Mouse (Mus musculus) hindbrain, embryonic 14.5 days (tissue): ENCODE measurements around the gene Rbfox1. TPM values are rescaled to one million over a fixed set of nuclear protein-coding genes. Genes with fewer than 3 reads are reported as not detected.

ENCODE experiments used
- ATAC-seq: fragments of 200-750 bp; cut with Nextera tagmentation; 2 replicates; pipeline ENCODE4 v1.8.0; 2017; ENCODE audit warnings: moderate number of reproducible peaks, mild to moderate bottlenecking, moderate TSS enrichment, moderate library complexity; ENCODE audit not compliant: low FRiP score
- DNase-seq: peaks from one replicate; pipeline ENCODE4 v3.0.0-alpha.2; 2015; ENCODE audit warnings: low spot score
- H3K27ac ChIP-seq: fragments of 300-500 bp; sonication (generic); 2 replicates; pipeline ENCODE4 v1.5.1; 2014; ENCODE audit warnings: mild to moderate bottlenecking, moderate library complexity
- H3K27me3 ChIP-seq: fragments of 300-500 bp; sonication (generic); 2 replicates; pipeline ENCODE4 v1.6.1; 2014; ENCODE audit warnings: mild to moderate bottlenecking, low read length, mixed read lengths; ENCODE audit not compliant: control insufficient read depth, insufficient read depth
- H3K36me3 ChIP-seq: fragments of 300-500 bp; sonication (generic); replicated peaks from 2 replicates; pipeline ENCODE4 v1.6.1; 2014; ENCODE audit not compliant: control insufficient read depth, insufficient read depth
- H3K4me1 ChIP-seq: fragments of 300-500 bp; sonication (generic); replicated peaks from 2 replicates; pipeline ENCODE4 v1.6.1; 2014; ENCODE audit warnings: antibody characterized with exemption, low read length, mixed read lengths; ENCODE audit not compliant: control insufficient read depth, insufficient read depth
- H3K4me2 ChIP-seq: fragments of 300-500 bp; sonication (generic); replicated peaks from 2 replicates; pipeline ENCODE4 v1.6.1; 2014; ENCODE audit warnings: mild to moderate bottlenecking, moderate library complexity
- H3K4me3 ChIP-seq: fragments of 300-500 bp; sonication (generic); replicated peaks from 2 replicates; pipeline ENCODE4 v1.5.1; 2014; ENCODE audit warnings: mild to moderate bottlenecking, low read length
- H3K9ac ChIP-seq: fragments of 300-500 bp; sonication (generic); 2 replicates; pipeline ENCODE4 v1.6.1; 2014
- H3K9me3 ChIP-seq: fragments of 300-500 bp; sonication (generic); 2 replicates; pipeline ENCODE4 v1.6.1; 2016; ENCODE audit warnings: low read length; ENCODE audit not compliant: control insufficient read depth
- WGBS: fragments of 180-500 bp; shearing (Covaris S2); extraction: QIAGEN DNeasy Blood & Tissue Kit; methylation state at CpG from one replicate; pipeline ENCODE4 v1.1.7; 2014; 5-methylcytosine and 5-hydroxymethylcytosine counted together
- polyA plus RNA-seq: library from polyadenylated mRNA; unstranded; fragments of >200 nt; fragmentation: Nextera tagmentation; extraction: Ambion mirVana; gene quantifications from 2 replicates; pipeline ENCODE4 v1.2.1, GENCODE M21; 2014

Gene Rbfox1
- polyA plus RNA-seq, 1 experiment from 2014 or later: 217 TPM

- no peaks in the 10 kb centered on the region for H3K4me1 ChIP-seq
- DNase-seq (no peak), ATAC-seq (no peak)
- H3K4me2 ChIP-seq: no peak overlapping the region
- no peak overlapping the region for H3K4me3 ChIP-seq
- H3K27me3 ChIP-seq: no peaks in the 10 kb centered on the region
- 35% methylated on average over 1 of the region's 1 CpGs for WGBS
- H3K27ac ChIP-seq: no peak overlapping the region
- no peak overlapping the region for H3K9ac ChIP-seq
- H3K36me3 ChIP-seq: no peaks in the 10 kb centered on the region; the same call in 1 of the 2 replicates
- no peaks in the 10 kb centered on the region for H3K9me3 ChIP-seq
These were observed 1390.7 kb downstream of the Rbfox1 start for GRCm38 (mm10) chr16:7275901-7276300.

GRCm38 (mm10) chr16:7279544-7279943 lies 1394.4 kb downstream of the Rbfox1 start:
- Histone ChIP-seq H3K4me3 (no peak overlapping the region), H3K4me1 (no peaks in the 10 kb centered on the region), H3K36me3 (no peaks in the 10 kb centered on the region; the same call in 1 of the 2 replicates), H3K9me3 (no peaks in the 10 kb centered on the region), H3K27ac (no peak overlapping the region), H3K4me2 (no peak overlapping the region), H3K9ac (no peak overlapping the region), H3K27me3 (no peaks in the 10 kb centered on the region)
- DNase-seq (no peak), ATAC-seq (no peak)
- 51% methylated on average over 5 of the region's 5 CpGs for WGBS

GRCm38 (mm10) chr16:7282257-7282656 lies 1397.1 kb downstream of the Rbfox1 start:
- Histone ChIP-seq H3K27me3 (no peaks in the 10 kb centered on the region), H3K9ac (no peak overlapping the region), H3K9me3 (no peaks in the 10 kb centered on the region), H3K36me3 (no peaks in the 10 kb centered on the region; the same call in 1 of the 2 replicates), H3K4me1 (no peaks in the 10 kb centered on the region), H3K4me2 (no peak overlapping the region), H3K4me3 (no peak overlapping the region), H3K27ac (no peak overlapping the region)
- ATAC-seq (no peak), DNase-seq (no peak)
- 81% methylated on average over 7 of the region's 7 CpGs for WGBS

- no peaks in the 10 kb centered on the region for H3K9me3 ChIP-seq
- no peak overlapping the region for H3K4me2 ChIP-seq
- 47% methylated on average over 16 of the region's 16 CpGs for WGBS
- 0 out of 2 replicates have a peak, but pooled peaks cover 5% of the 10 kb centered on the region for H3K4me1 ChIP-seq
- H3K27me3 ChIP-seq: no peaks in the 10 kb centered on the region
- no peak overlapping the region for H3K4me3 ChIP-seq
- no peak for ATAC-seq
- H3K9ac ChIP-seq: no peak overlapping the region
- 0 out of 2 replicates have a peak, but pooled peaks cover under 1% of the 10 kb centered on the region for H3K36me3 ChIP-seq
- no peak overlapping the region for H3K27ac ChIP-seq
- no peak for DNase-seq
These were observed 1408.0 kb downstream of the Rbfox1 start for GRCm38 (mm10) chr16:7292985-7293805.

- ATAC-seq: no peak
These were observed 1417.3 kb downstream of the Rbfox1 start for GRCm38 (mm10) chr16:7302416-7302815.

GRCm38 (mm10) chr16:7329196-7329595 lies 1444.0 kb downstream of the Rbfox1 start:
- H3K27ac ChIP-seq: no peak overlapping the region
- no peaks in the 10 kb centered on the region for H3K27me3 ChIP-seq
- H3K36me3 ChIP-seq: no peaks in the 10 kb centered on the region
- no peak overlapping the region for H3K4me3 ChIP-seq
- WGBS: 80% methylated on average over 3 of the region's 3 CpGs
- H3K4me2 ChIP-seq: no peak overlapping the region
- ATAC-seq: no peak
- no peaks in the 10 kb centered on the region for H3K4me1 ChIP-seq
- H3K9me3 ChIP-seq: no peaks in the 10 kb centered on the region
- H3K9ac ChIP-seq: no peak overlapping the region
- DNase-seq: no peak

More at GRCm38 (mm10) chr16:7302416-7302815, 1417.3 kb downstream of the Rbfox1 start:
- WGBS: 60% methylated on average over 3 of the region's 3 CpGs
- Histone ChIP-seq H3K4me2 (no peak overlapping the region), H3K27ac (no peak overlapping the region), H3K36me3 (0 out of 2 replicates have a peak, but pooled peaks cover 8% of the 10 kb centered on the region), H3K27me3 (no peaks in the 10 kb centered on the region), H3K9me3 (no peaks in the 10 kb centered on the region), H3K4me1 (no peaks in the 10 kb centered on the region), H3K4me3 (no peak overlapping the region), H3K9ac (no peak overlapping the region)
- DNase-seq: no peak

- Histone ChIP-seq H3K9ac (no peak overlapping the region), H3K4me1 (peaks cover 10% of the 10 kb centered on the region), H3K27ac (peak overlapping the region; percentile 34), H3K9me3 (no peaks in the 10 kb centered on the region), H3K27me3 (no peaks in the 10 kb centered on the region), H3K36me3 (no peaks in the 10 kb centered on the region), H3K4me2 (no peak overlapping the region), H3K4me3 (no peak overlapping the region)
- ATAC-seq (no peak; the same call in 1 of the 2 replicates), DNase-seq (no peak)
- 29% methylated on average over 4 of the region's 4 CpGs for WGBS
These were observed 1456.0 kb downstream of the Rbfox1 start for GRCm38 (mm10) chr16:7341186-7341585.

- no peak overlapping the region for H3K27ac ChIP-seq
- ATAC-seq (no peak), DNase-seq (no peak)
- WGBS: 69% methylated on average over 3 of the region's 3 CpGs
- no peaks in the 10 kb centered on the region for H3K36me3 ChIP-seq
- H3K9me3 ChIP-seq: no peaks in the 10 kb centered on the region
- no peak overlapping the region for H3K4me2 ChIP-seq
- peaks cover 30% of the 10 kb centered on the region for H3K4me1 ChIP-seq
- H3K9ac ChIP-seq: no peak overlapping the region
- H3K4me3 ChIP-seq: no peak overlapping the region
- H3K27me3 ChIP-seq: no peaks in the 10 kb centered on the region
These were observed 1460.1 kb downstream of the Rbfox1 start for GRCm38 (mm10) chr16:7345298-7345697.

GRCm38 (mm10) chr16:7346001-7346625 lies 1461.0 kb downstream of the Rbfox1 start:
- Histone ChIP-seq H3K4me3 (no peak overlapping the region), H3K27ac (no peak overlapping the region), H3K36me3 (no peaks in the 10 kb centered on the region), H3K4me1 (peaks cover 30% of the 10 kb centered on the region), H3K9me3 (no peaks in the 10 kb centered on the region), H3K9ac (no peak overlapping the region), H3K4me2 (no peak overlapping the region), H3K27me3 (no peaks in the 10 kb centered on the region)
- ATAC-seq: no peak
- no peak for DNase-seq
- 32% methylated on average over 11 of the region's 11 CpGs for WGBS
